Mouse (Mus musculus): Measurements from ENCODE around the gene Cdc5l. TPM values are rescaled to one million over a fixed set of nuclear protein-coding genes. Genes with fewer than 3 reads are reported as not detected.
A peak's percentile ranks its signal among the peaks of the same experiment; 100 is the strongest.

Gene Cdc5l
- polyA plus RNA-seq (2014; fragmentation: Nextera tagmentation; extraction: Ambion mirVana): 70.6 and 78.6 TPM in 2 replicates

DNA sequence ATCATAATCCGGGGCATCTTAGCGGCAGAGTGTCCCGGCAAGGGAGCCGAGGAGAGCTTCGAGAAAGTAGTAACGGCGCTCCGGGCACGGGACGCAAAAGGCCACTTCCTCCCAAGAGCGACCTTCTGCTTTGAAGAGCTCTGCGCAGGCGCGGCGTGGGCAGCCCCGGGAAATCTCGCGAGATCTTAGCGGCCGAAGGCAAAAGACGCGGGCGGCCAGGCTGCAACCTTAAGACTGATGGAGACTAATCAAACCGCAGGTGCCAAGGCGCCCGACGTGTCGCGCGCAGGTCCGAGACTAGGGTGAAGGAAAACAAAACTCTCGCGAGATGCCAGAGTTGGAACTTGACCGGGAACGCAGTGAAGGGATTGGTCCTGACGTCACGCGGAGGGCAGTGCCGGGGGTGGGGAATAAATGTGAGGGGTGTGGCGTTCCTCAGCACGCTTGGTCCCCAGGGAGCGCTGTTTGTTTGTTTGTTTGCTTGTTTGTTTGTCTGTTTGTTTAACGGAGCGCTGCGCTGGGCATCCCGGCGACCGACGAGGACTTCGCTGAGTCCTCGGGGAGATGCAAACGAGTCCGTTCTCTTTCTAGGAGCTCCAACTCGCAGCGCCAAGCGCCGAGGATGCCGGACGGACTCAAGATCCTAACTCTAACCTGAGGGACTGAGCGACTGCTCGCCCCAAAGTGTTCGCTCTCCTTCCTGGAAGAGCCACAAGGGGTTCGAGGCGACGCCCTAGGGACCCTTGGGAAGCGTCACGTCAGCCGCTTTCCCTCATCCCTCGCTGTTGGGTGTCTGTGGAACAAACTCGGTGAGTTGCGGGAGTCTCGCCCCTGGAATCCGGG lies at the start of gene Cdc5l:
TSS of gene Cdc5l (minus strand) at position 319 of the 843 bp plus-strand sequence.
- Histone ChIP-seq H3K4me3 (ENCODE audit: low read depth, low read length) (peak within 1 kb of the TSS; percentile 86), H3K27me3 (replicated peaks; ENCODE audit: control insufficient read depth, insufficient read depth, low read length) (no peaks in the 10 kb centered on the region), H3K4me1 (ENCODE audit: control insufficient read depth, insufficient read depth, low read length) (peaks cover 18% of the 10 kb centered on the region), H3K9ac (ENCODE audit: low read length) (peak within 1 kb of the TSS; percentile 86), H3K27ac (ENCODE audit: low read depth, low read length) (peak within 1 kb of the TSS; percentile 93), H3K4me2 (ENCODE audit: low read length) (peak within 1 kb of the TSS; percentile 97), H3K9me3 (replicated peaks; ENCODE audit: control insufficient read depth, low read length) (no peaks in the 10 kb centered on the region), H3K36me3 (ENCODE audit: control insufficient read depth, insufficient read depth, low read length) (peaks cover 5% of the 10 kb centered on the region; the same call in 1 of the 2 replicates)
- DNase-seq (ENCODE audit: low spot score) (peak; percentile 99), ATAC-seq (peak; percentile 97)
- under 1% methylated on average over 73 of the region's 73 CpGs for WGBS

- no peak overlapping the region for H3K4me2 ChIP-seq (ENCODE audit: low read length)
- H3K36me3 ChIP-seq (ENCODE audit: control insufficient read depth, insufficient read depth, low read length): no peaks in the 10 kb centered on the region
- H3K4me3 ChIP-seq (ENCODE audit: low read depth, low read length): no peak overlapping the region
- H3K9me3 ChIP-seq (replicated peaks; ENCODE audit: control insufficient read depth, low read length): 0 out of 2 replicates have a peak, but pooled peaks cover 3% of the 10 kb centered on the region
- no peak overlapping the region for H3K27ac ChIP-seq (ENCODE audit: low read depth, low read length)
- 37% methylated on average over 2 of the region's 2 CpGs for WGBS
- DNase-seq (ENCODE audit: low spot score) (no peak), ATAC-seq (no peak)
- no peaks in the 10 kb centered on the region for H3K4me1 ChIP-seq (ENCODE audit: control insufficient read depth, insufficient read depth, low read length)
- H3K9ac ChIP-seq (ENCODE audit: low read length): no peak overlapping the region
- H3K27me3 ChIP-seq (replicated peaks; ENCODE audit: control insufficient read depth, insufficient read depth, low read length): no peaks in the 10 kb centered on the region
Measured at GRCm38 (mm10) chr17:45480429-45480828, 46.9 kb upstream of the Cdc5l start.

- peak; percentile 85 for DNase-seq (ENCODE audit: low spot score)
- 25% methylated on average over 12 of the region's 12 CpGs for WGBS
- Histone ChIP-seq H3K4me2 (ENCODE audit: low read length) (no peak overlapping the region), H3K27ac (ENCODE audit: low read depth, low read length) (no peak overlapping the region), H3K4me3 (ENCODE audit: low read depth, low read length) (no peak overlapping the region), H3K4me1 (ENCODE audit: control insufficient read depth, insufficient read depth, low read length) (peaks cover 9% of the 10 kb centered on the region; the same call in 1 of the 2 replicates), H3K36me3 (ENCODE audit: control insufficient read depth, insufficient read depth, low read length) (no peaks in the 10 kb centered on the region), H3K27me3 (replicated peaks; ENCODE audit: control insufficient read depth, insufficient read depth, low read length) (no peaks in the 10 kb centered on the region), H3K9ac (ENCODE audit: low read length) (no peak overlapping the region), H3K9me3 (replicated peaks; ENCODE audit: control insufficient read depth, low read length) (0 out of 2 replicates have a peak, but pooled peaks cover 3% of the 10 kb centered on the region)
- ATAC-seq: peak; percentile 47
Measured at GRCm38 (mm10) chr17:45478234-45478825, 44.8 kb upstream of the Cdc5l start.

DNA sequence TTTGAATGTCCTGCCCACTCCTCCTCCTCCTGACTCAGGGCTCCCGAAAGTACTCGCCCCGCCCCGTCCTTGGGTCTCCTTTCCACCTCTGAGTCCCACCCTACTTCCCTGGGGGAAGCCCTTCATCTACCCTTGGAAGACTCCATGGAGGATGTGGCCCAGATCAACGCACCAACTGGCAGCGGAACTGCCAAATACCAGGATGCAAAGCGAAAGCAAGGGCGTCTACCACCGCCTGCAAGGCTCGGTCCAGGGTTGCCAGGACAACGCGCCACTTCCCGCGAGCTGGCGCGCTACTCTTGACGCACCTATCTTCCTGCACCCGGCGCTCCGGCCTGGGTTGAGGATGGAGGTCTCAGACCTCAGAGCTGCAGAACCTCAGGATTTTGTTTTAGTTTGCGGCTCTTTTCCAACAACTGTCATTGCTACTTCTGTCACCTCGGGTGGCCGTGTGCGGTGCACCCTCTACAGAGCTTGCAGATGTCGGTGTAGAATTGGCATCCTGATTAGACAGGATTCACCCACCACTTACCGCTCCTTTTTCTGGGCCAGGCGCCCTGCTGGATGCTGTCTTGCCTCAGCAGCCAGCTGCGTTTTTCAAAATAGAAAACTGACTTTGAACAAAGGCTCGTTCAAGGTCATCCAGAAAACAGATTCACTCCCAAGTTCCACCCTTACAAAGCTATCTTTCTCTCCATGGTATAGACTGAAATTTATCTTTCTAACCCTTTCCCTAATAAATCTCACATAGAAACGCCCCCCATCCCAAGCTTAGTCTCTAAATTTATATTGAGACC lies 41.3 kb upstream of the Cdc5l start, which contains the start of gene Spats1:
TSS of gene Spats1 (minus strand) at position 747 of the 797 bp plus-strand sequence.
- Histone ChIP-seq H3K27me3 (replicated peaks; ENCODE audit: control insufficient read depth, insufficient read depth, low read length) (no peaks in the 10 kb centered on the region), H3K36me3 (ENCODE audit: control insufficient read depth, insufficient read depth, low read length) (no peaks in the 10 kb centered on the region), H3K9ac (ENCODE audit: low read length) (peak within 1 kb of the TSS; percentile 58), H3K9me3 (replicated peaks; ENCODE audit: control insufficient read depth, low read length) (no peaks in the 10 kb centered on the region), H3K4me3 (ENCODE audit: low read depth, low read length) (peak within 1 kb of the TSS; percentile 35), H3K4me2 (ENCODE audit: low read length) (peak within 1 kb of the TSS; percentile 64), H3K4me1 (ENCODE audit: control insufficient read depth, insufficient read depth, low read length) (peaks cover 9% of the 10 kb centered on the region; the same call in 1 of the 2 replicates), H3K27ac (ENCODE audit: low read depth, low read length) (peak within 1 kb of the TSS; percentile 44; the same call in 1 of the 2 replicates)
- peak; percentile 91 for ATAC-seq
- WGBS: 6% methylated on average over 30 of the region's 30 CpGs
- DNase-seq (ENCODE audit: low spot score): peak; percentile 85

- no peaks in the 10 kb centered on the region for H3K36me3 ChIP-seq (ENCODE audit: control insufficient read depth, insufficient read depth, low read length)
- H3K4me1 ChIP-seq (ENCODE audit: control insufficient read depth, insufficient read depth, low read length): peaks cover 9% of the 10 kb centered on the region; the same call in 1 of the 2 replicates
- peak overlapping the region; percentile 58 for H3K9ac ChIP-seq (ENCODE audit: low read length)
- H3K27me3 ChIP-seq (replicated peaks; ENCODE audit: control insufficient read depth, insufficient read depth, low read length): no peaks in the 10 kb centered on the region
- 64% methylated on average over 8 of the region's 8 CpGs for WGBS
- no peaks in the 10 kb centered on the region for H3K9me3 ChIP-seq (replicated peaks; ENCODE audit: control insufficient read depth, low read length)
- no peak for DNase-seq (ENCODE audit: low spot score)
- H3K4me3 ChIP-seq (ENCODE audit: low read depth, low read length): peak overlapping the region; percentile 35
- ATAC-seq: peak; percentile 35; the same call in 1 of the 2 replicates
- peak overlapping the region; percentile 64 for H3K4me2 ChIP-seq (ENCODE audit: low read length)
- no peak overlapping the region for H3K27ac ChIP-seq (ENCODE audit: low read depth, low read length)
Measured at GRCm38 (mm10) chr17:45474146-45474545, 40.6 kb upstream of the Cdc5l start.

DNA sequence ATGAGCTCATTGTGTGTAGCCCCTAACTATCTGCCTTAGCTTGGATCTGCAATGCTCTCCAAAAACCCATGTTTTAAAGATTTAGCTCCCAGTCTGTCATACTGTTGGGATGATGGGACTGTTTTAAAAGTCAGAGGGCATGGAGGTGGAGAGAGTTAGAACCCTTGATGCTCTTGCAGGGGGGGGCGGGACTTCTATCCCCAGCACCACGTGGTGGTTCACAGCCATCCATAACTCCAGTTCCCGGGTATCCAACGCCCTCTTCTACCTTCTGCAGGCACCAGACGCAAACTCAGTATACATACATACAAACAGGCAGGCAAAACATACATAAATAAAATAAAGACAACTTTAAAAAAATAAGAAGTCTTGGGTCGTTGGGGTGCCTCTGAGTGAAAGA lies 40.1 kb upstream of the Cdc5l start:
- no peak overlapping the region for H3K4me2 ChIP-seq (ENCODE audit: low read length)
- DNase-seq (ENCODE audit: low spot score) (no peak), ATAC-seq (no peak)
- no peak overlapping the region for H3K9ac ChIP-seq (ENCODE audit: low read length)
- H3K4me1 ChIP-seq (ENCODE audit: control insufficient read depth, insufficient read depth, low read length): peaks cover 9% of the 10 kb centered on the region; the same call in 1 of the 2 replicates
- H3K9me3 ChIP-seq (replicated peaks; ENCODE audit: control insufficient read depth, low read length): no peaks in the 10 kb centered on the region
- 82% methylated on average over 6 of the region's 6 CpGs for WGBS
- no peak overlapping the region for H3K4me3 ChIP-seq (ENCODE audit: low read depth, low read length)
- no peaks in the 10 kb centered on the region for H3K27me3 ChIP-seq (replicated peaks; ENCODE audit: control insufficient read depth, insufficient read depth, low read length)
- H3K36me3 ChIP-seq (ENCODE audit: control insufficient read depth, insufficient read depth, low read length): no peaks in the 10 kb centered on the region
- H3K27ac ChIP-seq (ENCODE audit: low read depth, low read length): no peak overlapping the region

DNA sequence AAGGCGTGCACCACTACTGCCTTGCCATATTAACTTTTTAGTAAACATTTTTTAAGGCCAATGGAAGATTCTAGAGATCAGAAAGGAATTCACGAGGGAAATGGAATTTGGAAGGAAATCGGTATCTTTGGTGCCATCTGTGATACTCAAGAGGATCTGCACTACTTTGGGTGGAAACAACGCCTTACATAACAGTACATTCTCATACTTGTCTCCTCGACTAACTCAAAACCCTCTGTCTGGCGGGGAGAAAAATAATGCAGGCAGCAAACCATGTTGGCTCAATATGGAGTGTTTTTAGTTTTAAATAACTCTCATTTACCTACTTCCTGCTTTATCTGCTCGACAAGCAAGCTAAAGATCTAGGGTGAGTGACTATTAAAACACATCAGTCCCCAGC lies 37.2 kb upstream of the Cdc5l start:
- 84% methylated on average over 7 of the region's 7 CpGs for WGBS
- H3K36me3 ChIP-seq (ENCODE audit: control insufficient read depth, insufficient read depth, low read length): no peaks in the 10 kb centered on the region
- peaks cover 9% of the 10 kb centered on the region; the same call in 1 of the 2 replicates for H3K4me1 ChIP-seq (ENCODE audit: control insufficient read depth, insufficient read depth, low read length)
- H3K27me3 ChIP-seq (replicated peaks; ENCODE audit: control insufficient read depth, insufficient read depth, low read length): no peaks in the 10 kb centered on the region
- H3K9me3 ChIP-seq (replicated peaks; ENCODE audit: control insufficient read depth, low read length): no peaks in the 10 kb centered on the region
- H3K4me3 ChIP-seq (ENCODE audit: low read depth, low read length): no peak overlapping the region
- H3K27ac ChIP-seq (ENCODE audit: low read depth, low read length): no peak overlapping the region
- ATAC-seq (no peak), DNase-seq (ENCODE audit: low spot score) (no peak)
- no peak overlapping the region for H3K9ac ChIP-seq (ENCODE audit: low read length)
- H3K4me2 ChIP-seq (ENCODE audit: low read length): no peak overlapping the region

GRCm38 (mm10) chr17:45468302-45468701 lies 34.8 kb upstream of the Cdc5l start:
- Histone ChIP-seq H3K27me3 (replicated peaks; ENCODE audit: control insufficient read depth, insufficient read depth, low read length) (no peaks in the 10 kb centered on the region), H3K9ac (ENCODE audit: low read length) (no peak overlapping the region), H3K36me3 (ENCODE audit: control insufficient read depth, insufficient read depth, low read length) (no peaks in the 10 kb centered on the region), H3K27ac (ENCODE audit: low read depth, low read length) (no peak overlapping the region), H3K4me2 (ENCODE audit: low read length) (no peak overlapping the region), H3K9me3 (replicated peaks; ENCODE audit: control insufficient read depth, low read length) (no peaks in the 10 kb centered on the region), H3K4me1 (ENCODE audit: control insufficient read depth, insufficient read depth, low read length) (no peaks in the 10 kb centered on the region), H3K4me3 (ENCODE audit: low read depth, low read length) (no peak overlapping the region)
- WGBS: 82% methylated on average over 5 of the region's 5 CpGs
- no peak for DNase-seq (ENCODE audit: low spot score)
- no peak for ATAC-seq
